Mouse (Mus musculus) urinary bladder, postnatal 25 days (tissue): ENCODE measurements around the gene Il1b.

Experiments
- DNase-seq: peaks from one replicate; pipeline ENCODE4 v3.0.0; 2022; ENCODE audit warnings: low spot score

The Il1b gene

DNA sequence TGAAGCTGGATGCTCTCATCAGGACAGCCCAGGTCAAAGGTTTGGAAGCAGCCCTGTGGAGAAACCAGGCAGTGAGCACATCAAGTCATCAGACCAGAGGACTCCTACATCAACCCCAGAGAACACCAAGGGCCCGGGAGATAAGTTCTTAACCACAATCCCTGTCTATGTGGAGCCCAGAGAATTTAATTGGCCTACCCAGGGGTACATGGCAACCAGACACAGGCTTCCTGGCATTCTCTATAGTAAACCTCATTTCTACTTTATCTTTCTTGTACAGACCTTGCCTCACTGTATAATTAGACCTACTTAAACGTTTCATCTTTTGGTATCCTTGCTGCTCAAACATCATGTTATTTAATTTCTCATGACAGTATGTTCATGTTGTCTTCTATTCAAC lies 2.8 kb downstream of the Il1b start:
- no peak for DNase-seq

DNA sequence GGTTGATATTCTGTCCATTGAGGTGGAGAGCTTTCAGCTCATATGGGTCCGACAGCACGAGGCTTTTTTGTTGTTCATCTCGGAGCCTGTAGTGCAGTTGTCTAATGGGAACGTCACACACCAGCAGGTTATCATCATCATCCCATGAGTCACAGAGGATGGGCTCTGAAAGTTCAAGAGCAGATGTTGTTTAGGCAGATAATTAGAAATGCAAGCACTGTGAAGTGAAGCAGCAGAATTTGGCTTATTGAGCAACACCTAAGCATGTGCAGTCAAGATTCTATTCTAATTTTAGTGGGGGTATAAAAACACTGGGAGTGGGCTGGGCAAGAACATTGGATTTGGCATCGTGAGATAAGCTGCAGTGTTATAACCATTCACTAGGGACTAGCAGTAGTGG lies 3.7 kb downstream of the Il1b start:
- no peak for DNase-seq

- no peak for DNase-seq
Observed at GRCm38 (mm10) chr2:129360975-129361560, 9.9 kb downstream of the Il1b start.

- no peak for DNase-seq
Observed at GRCm38 (mm10) chr2:129360197-129360596, 10.7 kb downstream of the Il1b start.

DNA sequence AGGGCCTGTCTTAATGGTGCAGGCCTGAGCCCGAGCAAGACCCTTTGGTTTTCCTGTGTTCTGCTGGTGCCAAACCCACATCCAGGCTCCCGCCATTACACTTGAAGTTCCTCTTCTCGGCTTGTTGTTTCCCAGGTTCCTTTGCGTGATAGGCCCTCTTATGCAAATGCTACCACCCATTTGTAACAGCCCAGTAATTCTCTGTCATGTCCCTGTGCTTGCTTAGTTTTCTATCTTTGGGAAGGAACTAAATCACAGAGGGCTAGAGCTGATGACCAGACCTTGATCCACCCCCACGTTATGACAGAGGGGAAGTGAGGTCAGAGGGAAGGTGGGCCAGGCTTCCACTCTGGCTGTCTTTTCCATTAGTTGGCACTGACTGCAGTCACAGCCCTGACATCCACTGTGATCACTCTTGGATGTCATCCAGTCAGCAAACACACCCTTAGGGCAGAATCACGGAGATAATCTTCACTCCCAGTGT lies 32.8 kb downstream of the Il1b start:
- no peak for DNase-seq

GRCm38 (mm10) chr2:129333471-129333870 lies 37.5 kb downstream of the Il1b start:
- DNase-seq, result no peak

- DNase-seq, result no peak
Observed at GRCm38 (mm10) chr2:129330540-129330939, 40.4 kb downstream of the Il1b start.

DNA sequence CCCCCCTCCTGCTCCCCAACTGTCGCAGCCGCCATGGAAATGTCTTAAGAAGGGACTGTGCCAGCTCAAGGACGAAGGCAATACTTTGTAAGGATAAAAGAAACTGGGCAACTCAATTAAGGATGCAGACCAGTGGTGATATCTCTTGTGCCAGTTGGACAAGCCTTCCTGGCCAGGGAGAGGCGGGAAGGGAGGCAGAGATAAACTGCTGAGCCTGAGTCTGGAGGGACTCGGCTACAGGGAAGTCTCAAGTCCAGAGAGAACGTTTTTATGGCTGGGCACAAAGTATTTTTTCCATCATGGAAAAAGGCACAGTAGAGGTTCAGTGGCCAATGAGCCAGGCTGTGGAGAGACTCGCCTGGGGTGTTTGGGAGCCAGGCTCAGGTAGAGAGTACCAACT lies 40.9 kb downstream of the Il1b start:
- no peak for DNase-seq

DNA sequence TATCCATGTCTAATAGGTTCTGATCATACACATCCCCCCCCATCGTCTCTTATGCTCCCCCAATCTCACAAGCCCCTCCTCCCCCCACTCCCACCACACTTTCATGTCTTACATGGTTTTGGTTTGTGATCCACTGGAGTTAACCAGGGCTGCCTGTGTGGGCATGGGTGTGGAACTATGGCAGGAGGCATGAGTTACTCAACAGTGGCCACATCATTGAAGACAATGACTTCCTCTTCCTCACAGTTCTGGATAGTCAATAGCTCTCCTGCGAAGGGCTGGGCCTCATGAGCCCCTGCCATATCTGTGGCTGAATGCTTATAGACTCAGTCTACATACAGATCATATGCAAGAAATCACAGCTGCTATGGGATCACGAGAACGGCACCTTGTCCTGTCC lies 42.7 kb downstream of the Il1b start:
- no peak for DNase-seq

DNA sequence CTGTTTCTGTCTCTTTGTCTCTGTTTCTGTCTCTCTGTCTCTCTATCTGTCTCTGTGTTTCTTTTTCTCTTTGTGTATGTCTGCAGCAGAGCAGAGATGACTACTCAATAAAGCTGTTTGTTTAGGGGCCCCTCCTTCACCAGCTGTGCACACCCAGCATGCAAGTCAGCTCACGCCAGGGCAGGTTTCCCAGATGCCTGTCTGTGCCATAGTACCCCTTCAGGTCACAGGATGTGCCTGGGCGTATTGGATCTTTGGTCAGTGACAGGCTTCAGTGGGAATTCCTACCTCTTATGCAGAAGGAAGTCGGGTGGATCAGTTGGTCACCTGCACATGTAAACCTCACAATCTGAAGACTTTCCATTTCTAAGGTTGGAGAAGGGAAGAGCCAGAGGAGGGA lies 46.7 kb downstream of the Il1b start:
- DNase-seq, result peak; percentile 33

DNA sequence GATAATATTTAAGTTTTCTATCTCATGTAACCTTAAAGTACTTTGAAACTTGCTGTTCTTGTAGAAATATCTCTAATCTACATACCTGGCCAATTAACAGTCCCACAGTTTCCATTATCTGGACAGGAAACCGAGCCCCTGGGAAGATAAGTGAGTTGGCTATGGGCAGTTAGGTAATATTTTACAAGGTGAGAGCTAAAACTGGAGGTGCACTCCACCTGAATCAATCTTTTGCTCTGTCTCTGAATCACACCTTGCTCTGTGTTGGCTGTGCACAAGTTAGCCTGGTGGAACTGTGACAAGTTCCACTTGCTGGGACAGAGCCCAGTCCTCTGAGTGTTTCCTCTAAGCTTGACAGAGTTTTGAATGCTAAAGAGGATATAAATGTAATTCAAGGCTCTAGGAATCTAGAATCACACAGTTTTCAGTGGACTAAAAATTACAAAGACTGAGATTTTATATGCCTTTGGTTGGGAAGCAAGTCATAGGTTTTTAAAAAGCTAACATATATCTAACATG lies 48.8 kb downstream of the Il1b start:
- no peak for DNase-seq

DNA sequence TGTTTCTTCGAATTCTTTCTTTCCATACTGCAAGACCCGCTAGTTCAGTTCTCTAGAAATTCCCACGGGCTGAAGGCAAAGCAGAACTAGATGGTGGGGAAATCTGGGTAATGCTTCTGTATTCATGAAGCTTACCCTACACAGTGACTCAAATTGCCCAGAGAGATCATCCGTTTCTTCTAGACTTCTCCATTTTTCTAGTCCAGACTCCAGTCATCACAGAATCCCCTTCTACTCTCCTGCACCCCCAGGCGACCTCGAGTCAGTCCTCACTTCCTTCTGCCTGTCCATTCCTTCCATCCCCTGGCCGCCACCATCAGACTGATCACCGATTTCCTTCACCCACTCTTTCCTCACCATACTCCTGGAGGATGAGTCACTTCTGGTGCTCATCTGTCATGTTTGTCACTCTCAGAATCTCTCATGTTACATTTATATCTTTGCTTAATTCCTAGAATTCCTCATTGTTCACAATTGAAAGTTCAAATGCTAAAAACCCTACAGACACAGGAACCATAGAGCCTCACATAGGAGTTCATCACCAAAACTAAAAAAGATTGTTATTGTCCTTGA lies 50.8 kb downstream of the Il1b start:
- DNase-seq, result no peak

GRCm38 (mm10) chr2:129315831-129316230 lies 55.1 kb downstream of the Il1b start:
- no peak for DNase-seq

GRCm38 (mm10) chr2:129314880-129315279 lies 56.1 kb downstream of the Il1b start:
- no peak for DNase-seq
